Mouse (Mus musculus): ENCODE measurements around the gene Ypel3.

DNA sequence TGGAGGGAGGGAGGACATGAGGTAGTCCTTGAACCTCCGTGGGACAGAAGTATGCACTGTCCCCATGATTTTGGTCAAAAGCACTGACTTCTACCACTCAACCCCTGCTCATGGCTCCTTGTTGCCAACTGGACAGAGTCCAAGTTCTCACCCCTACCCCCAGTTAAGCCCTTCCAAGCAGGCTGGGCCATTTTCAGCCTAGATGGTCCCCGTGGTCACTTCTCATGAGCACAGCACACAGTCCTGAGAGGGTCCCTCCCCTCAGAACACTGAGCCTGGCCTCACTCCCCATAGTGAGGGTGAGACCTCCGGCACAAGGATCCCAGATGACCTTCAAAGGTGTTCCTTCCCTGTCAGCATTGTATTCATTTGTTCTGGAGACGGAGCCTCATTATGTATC is 12.4 kb downstream of the Ypel3 start:
- TF ChIP-seq CTCF (IDR thresholded peaks at IDR 0.05; ENCODE audit: borderline replicate concordance, extremely low read depth, insufficient read depth, insufficient read length) (no peak), POLR2A (IDR thresholded peaks at IDR 0.05; ENCODE audit: borderline replicate concordance, extremely low read depth, insufficient read depth, insufficient read length, poor library complexity, severe bottlenecking) (no peak)

All from brain, embryonic 14.5 days (tissue).